Mouse (Mus musculus): ENCODE measurements around the gene Lrrc63. TPM values are rescaled to one million over a fixed set of nuclear protein-coding genes. Genes with fewer than 3 reads are reported as not detected.

Lrrc63 gene
- polyA plus RNA-seq, 1 experiment: 0.04 TPM

DNA sequence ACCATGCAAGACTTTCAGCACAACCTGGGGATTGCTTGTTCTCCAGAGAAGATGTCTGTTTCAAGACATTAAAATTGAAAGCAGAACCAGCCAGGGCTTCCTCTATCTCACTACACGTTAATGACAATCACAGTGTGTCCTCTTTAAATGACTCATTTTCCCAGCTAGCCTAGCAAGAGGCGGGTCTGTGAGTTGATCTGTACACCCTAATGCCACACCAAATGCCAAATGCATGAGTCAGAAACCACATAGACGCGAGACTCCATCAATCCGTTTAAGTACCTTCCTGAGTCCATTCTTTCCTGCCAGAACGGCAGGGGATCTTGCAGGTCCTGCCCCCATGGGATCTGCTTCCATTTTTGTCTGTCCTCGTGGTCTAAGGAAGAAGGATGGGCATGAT lies 85.5 kb downstream of the Lrrc63 start:
- Histone ChIP-seq H3K4me1 (ENCODE audit: control insufficient read depth, insufficient read depth, low read length) (no peaks in the 10 kb centered on the region), H3K27ac (ENCODE audit: insufficient read depth, low read length) (no peak overlapping the region), H3K4me3 (ENCODE audit: insufficient read depth, low read length) (no peak overlapping the region)
- no peak for TF ChIP-seq POLR2A (IDR thresholded peaks at IDR 0.05; ENCODE audit: extremely low read depth, insufficient read depth, low read length)
- no peak for TF ChIP-seq CTCF (IDR thresholded peaks at IDR 0.05; ENCODE audit: extremely low read depth, insufficient read depth, low read length)

- Histone ChIP-seq H3K4me1 (ENCODE audit: control insufficient read depth, insufficient read depth, low read length) (no peaks in the 10 kb centered on the region), H3K4me3 (ENCODE audit: insufficient read depth, low read length) (no peak overlapping the region), H3K27ac (ENCODE audit: insufficient read depth, low read length) (no peak overlapping the region)
- TF ChIP-seq CTCF (IDR thresholded peaks at IDR 0.05; ENCODE audit: extremely low read depth, insufficient read depth, low read length) (0 out of 2 replicates have a peak, but pooled peaks have one; percentile 11), POLR2A (IDR thresholded peaks at IDR 0.05; ENCODE audit: extremely low read depth, insufficient read depth, low read length) (no peak)
These were observed 95.2 kb downstream of the Lrrc63 start for GRCm38 (mm10) chr14:75035431-75035830.

Other genes with a start within 250 kb of the Lrrc63 start
- 13.6 and 15.1 TPM in 2 replicates for gene Lrch1, start 183.0 kb downstream of the Lrrc63 start, polyA plus RNA-seq (2012; rRNA removed)
- gene Rubcnl, start 114.9 kb downstream of the Lrrc63 start, polyA plus RNA-seq (2012; rRNA removed): 1.6 and 1.9 TPM in 2 replicates
- gene Lcp1, start 220 bp upstream of the Lrrc63 start, polyA plus RNA-seq (2012; rRNA removed): 4.9 and 5.5 TPM in 2 replicates
- not detected in 2 replicates for gene Cpb2, start 111.4 kb upstream of the Lrrc63 start, polyA plus RNA-seq (2012; rRNA removed)
- 32.1 and 33.3 TPM in 2 replicates for gene Zc3h13, start 153.5 kb upstream of the Lrrc63 start, polyA plus RNA-seq (2012; rRNA removed)